In the genomic region with DNA sequence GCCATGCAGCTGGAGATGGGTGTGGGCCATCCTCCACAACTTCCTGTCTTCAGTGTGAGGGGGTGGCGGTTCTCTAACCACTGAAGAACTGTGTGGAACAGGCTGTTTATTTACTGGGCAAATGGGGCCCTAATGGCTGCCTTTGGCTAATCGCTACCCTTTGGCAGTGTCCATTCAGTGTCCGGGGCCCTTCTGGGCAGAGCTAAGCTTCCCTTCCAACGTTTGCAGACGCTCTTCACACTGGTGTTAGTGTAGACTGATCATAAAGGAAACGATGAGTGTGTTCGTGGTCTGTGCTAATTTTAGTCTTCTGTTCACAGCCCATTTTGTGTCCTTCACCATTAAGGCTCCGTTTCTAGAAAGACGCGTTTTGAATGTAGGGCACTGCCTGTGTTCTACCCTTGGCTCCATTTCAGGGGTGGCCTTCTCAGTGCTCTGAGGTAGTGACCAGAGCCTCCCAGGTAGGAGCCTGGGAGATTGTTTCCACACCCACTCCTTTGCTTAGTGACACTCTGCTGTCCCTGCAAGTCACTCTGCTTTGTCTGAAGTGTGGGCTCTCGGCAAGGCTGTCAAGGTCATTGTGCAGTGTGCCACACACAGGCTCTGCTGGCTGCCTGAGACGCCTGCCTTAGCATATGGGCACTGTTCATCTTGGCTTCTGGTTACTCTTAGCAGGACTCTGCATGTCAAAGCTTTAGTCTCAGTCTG, we compare ENCODE assay signal across 8 mouse cellular contexts. TPM values are rescaled to one million over a fixed set of nuclear protein-coding genes. Genes with fewer than 3 reads are reported as not detected.
DNase-seq lines count a peak whose midpoint lies in the region; ATAC-seq and TF ChIP-seq lines count a peak whose summit lies in the region.

No protein-coding gene starts in this region.

- WGBS in kidney, embryonic 15.5 days, result 46% methylated on average over 12 of the region's 12 CpGs
- 46% methylated on average over 12 of the region's 12 CpGs for WGBS in kidney, embryonic 14.5 days
- WGBS in heart, embryonic 12.5 days, result 51% methylated on average over 12 of the region's 12 CpGs
- WGBS in midbrain, embryonic 15.5 days, result 73% methylated on average over 12 of the region's 12 CpGs

- H3K27ac ChIP-seq in kidney, embryonic 15.5 days, result peak overlapping the region; percentile 70
- no peak overlapping the region for H3K27ac ChIP-seq in kidney, embryonic 14.5 days (ENCODE audit: low read depth, low read length)
- peak overlapping the region; percentile 76 for H3K27ac ChIP-seq in heart, embryonic 12.5 days (ENCODE audit: poor library complexity, severe bottlenecking)
- peak overlapping the region; percentile 12 for H3K27ac ChIP-seq in midbrain, embryonic 15.5 days

- intact Hi-C loops in left cerebral cortex, postnatal 4 days (cut with DNase I), result no loop called here

- no peak overlapping the region for H3K9ac ChIP-seq in kidney, embryonic 15.5 days
- no peak overlapping the region for H3K9ac ChIP-seq in kidney, embryonic 14.5 days (ENCODE audit: low read depth, low read length)
- peak overlapping the region; percentile 41 for H3K9ac ChIP-seq in heart, embryonic 12.5 days
- H3K9ac ChIP-seq in midbrain, embryonic 15.5 days, result no peak overlapping the region

- DNase-seq in brain, embryonic 14.5 days (ENCODE audit: low read depth), result peak; percentile 40
- DNase-seq in left cerebral cortex, postnatal 4 days, result peak; percentile 48
- DNase-seq in thymus, postnatal 14 days, result peak; percentile 83
- no peak for DNase-seq in frontal cortex, postnatal 14 days (ENCODE audit: low spot score in 2 of 2)

- no peak overlapping the region for H3K4me3 ChIP-seq in kidney, embryonic 15.5 days (replicated peaks)
- no peak overlapping the region for H3K4me3 ChIP-seq in kidney, embryonic 14.5 days (ENCODE audit: low read length)
- no peak overlapping the region for H3K4me3 ChIP-seq in heart, embryonic 12.5 days
- no peak overlapping the region for H3K4me3 ChIP-seq in midbrain, embryonic 15.5 days

- no peaks in the 10 kb centered on the region for H3K9me3 ChIP-seq in kidney, embryonic 15.5 days (replicated peaks)
- no peaks in the 10 kb centered on the region for H3K9me3 ChIP-seq in kidney, embryonic 14.5 days (ENCODE audit: control insufficient read depth, low read length)
- H3K9me3 ChIP-seq in heart, embryonic 12.5 days (replicated peaks), result no peaks in the 10 kb centered on the region
- no peaks in the 10 kb centered on the region for H3K9me3 ChIP-seq in midbrain, embryonic 15.5 days

- peaks cover 59% of the 10 kb centered on the region for H3K4me1 ChIP-seq in kidney, embryonic 15.5 days
- H3K4me1 ChIP-seq in kidney, embryonic 14.5 days (ENCODE audit: control insufficient read depth, insufficient read depth, low read length), result peaks cover 39% of the 10 kb centered on the region
- peaks cover 91% of the 10 kb centered on the region for H3K4me1 ChIP-seq in heart, embryonic 12.5 days (replicated peaks)
- H3K4me1 ChIP-seq in midbrain, embryonic 15.5 days, result peaks cover 67% of the 10 kb centered on the region

- no peak for ATAC-seq in kidney, embryonic 15.5 days (replicated peaks; ENCODE audit: low FRiP score)
- ATAC-seq in kidney, embryonic 14.5 days (ENCODE audit: low FRiP score, low TSS enrichment), result no peak
- no peak for ATAC-seq in heart, embryonic 12.5 days (ENCODE audit: insufficient number of reproducible peaks, low FRiP score)
- ATAC-seq in midbrain, embryonic 15.5 days (replicated peaks), result no peak

- H3K36me3 ChIP-seq in kidney, embryonic 15.5 days, result no peaks in the 10 kb centered on the region
- H3K36me3 ChIP-seq in kidney, embryonic 14.5 days (ENCODE audit: control insufficient read depth, insufficient read depth, low read length), result no peaks in the 10 kb centered on the region; the same call in 1 of the 2 replicates
- H3K36me3 ChIP-seq in heart, embryonic 12.5 days, result no peaks in the 10 kb centered on the region
- no peaks in the 10 kb centered on the region for H3K36me3 ChIP-seq in midbrain, embryonic 15.5 days (replicated peaks)

- no peaks in the 10 kb centered on the region for H3K27me3 ChIP-seq in kidney, embryonic 15.5 days
- H3K27me3 ChIP-seq in kidney, embryonic 14.5 days (ENCODE audit: control insufficient read depth, insufficient read depth, low read length), result no peaks in the 10 kb centered on the region
- no peaks in the 10 kb centered on the region for H3K27me3 ChIP-seq in heart, embryonic 12.5 days (replicated peaks)
- no peaks in the 10 kb centered on the region for H3K27me3 ChIP-seq in midbrain, embryonic 15.5 days (replicated peaks)

- no peak overlapping the region for H3K4me2 ChIP-seq in kidney, embryonic 15.5 days
- no peak overlapping the region for H3K4me2 ChIP-seq in kidney, embryonic 14.5 days (replicated peaks; ENCODE audit: low read depth, low read length)
- H3K4me2 ChIP-seq in heart, embryonic 12.5 days, result peak overlapping the region; percentile 45
- no peak overlapping the region for H3K4me2 ChIP-seq in midbrain, embryonic 15.5 days

- no peak for TF ChIP-seq CTCF in brain, embryonic 14.5 days (IDR thresholded peaks at IDR 0.05; ENCODE audit: borderline replicate concordance, extremely low read depth, insufficient read depth, insufficient read length)

- TF ChIP-seq POLR2A in brain, embryonic 14.5 days (IDR thresholded peaks at IDR 0.05; ENCODE audit: borderline replicate concordance, extremely low read depth, insufficient read depth, insufficient read length, poor library complexity, severe bottlenecking), result no peak

RNA-seq across cellular contexts. Expression of a gene that starts 11.2 kb away (rescaled TPM):
- 57.4 and 71.2 TPM in 2 replicates for polyA plus RNA-seq in kidney, embryonic 15.5 days (2015; fragmentation: Nextera tagmentation; extraction: Ambion mirVana)
- 42.6 and 53.4 TPM in 2 replicates for polyA plus RNA-seq in kidney, embryonic 14.5 days (2014; fragmentation: Nextera tagmentation; extraction: Ambion mirVana)
- 60.2 and 62.4 TPM in 2 replicates for polyA plus RNA-seq in brain, embryonic 14.5 days (2012; rRNA removed)
- polyA plus RNA-seq in heart, embryonic 12.5 days (2016; fragmentation: Nextera tagmentation; extraction: Ambion mirVana), result 59.5 and 63.3 TPM in 2 replicates
- total RNA-seq in left cerebral cortex, postnatal 4 days (2021), result 10 to 100 TPM; 66.8 to 68.7 TPM
- 73.6 and 74.5 TPM in 2 replicates for polyA plus RNA-seq in midbrain, embryonic 15.5 days (2015; fragmentation: Nextera tagmentation; extraction: Ambion mirVana)

Comparison
In these comparisons a context has a peak if more than half of its experiments do, and no peak if none do; other contexts are left out.
1. DNase-seq: peak in brain, embryonic 14.5 days (single experiment), left cerebral cortex, postnatal 4 days (single experiment) and thymus, postnatal 14 days (single experiment); none in frontal cortex, postnatal 14 days (0 of 2).